Mouse (Mus musculus): ENCODE measurements around the gene Stk36. TPM values are rescaled to one million over a fixed set of nuclear protein-coding genes. Genes with fewer than 3 reads are reported as not detected.

Stk36 gene
- polyA plus RNA-seq, 1 experiment from 2014 or later, result 2.8 TPM

DNA sequence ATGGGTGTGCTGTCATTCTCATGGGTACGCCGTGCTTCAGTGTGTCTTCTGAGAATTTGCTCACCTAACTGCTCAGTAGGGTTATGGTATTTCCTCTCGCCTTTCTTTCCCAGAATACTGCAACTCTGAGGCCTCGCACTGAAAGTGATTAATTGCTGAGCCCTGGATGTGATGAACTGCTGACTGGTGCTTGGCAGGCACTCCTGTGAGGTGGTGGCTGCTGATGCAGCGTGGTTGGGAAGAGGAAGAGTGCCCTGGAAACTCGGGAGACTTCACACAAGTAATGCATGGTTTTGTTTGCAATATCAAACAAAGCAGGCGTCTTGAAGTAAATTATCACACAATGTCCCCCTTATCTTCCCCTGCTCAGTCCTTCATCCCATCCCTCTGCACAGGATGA, 71.5 kb downstream of the Stk36 start:
- WGBS, result 41% methylated on average over 7 of the region's 7 CpGs
- 0 out of 2 replicates have a peak overlapping the region, but pooled peaks have one; percentile 24 for H3K9ac ChIP-seq
- H3K4me2 ChIP-seq, result no peak overlapping the region
- H3K27ac ChIP-seq (replicated peaks), result no peak overlapping the region
- no peaks in the 10 kb centered on the region for H3K9me3 ChIP-seq
- H3K4me1 ChIP-seq, result peaks cover 21% of the 10 kb centered on the region
- ATAC-seq (ENCODE audit: extremely low read depth, insufficient number of reproducible peaks, low FRiP score, low TSS enrichment), result no peak
- H3K4me3 ChIP-seq, result no peak overlapping the region
- H3K27me3 ChIP-seq (replicated peaks), result no peaks in the 10 kb centered on the region
- peaks cover 41% of the 10 kb centered on the region for H3K36me3 ChIP-seq

GRCm38 (mm10) chr1:74676863-74677262, 75.6 kb downstream of the Stk36 start:
- H3K9me3 ChIP-seq, result no peaks in the 10 kb centered on the region
- peaks cover 11% of the 10 kb centered on the region for H3K4me1 ChIP-seq
- no peak for ATAC-seq (ENCODE audit: extremely low read depth, insufficient number of reproducible peaks, low FRiP score, low TSS enrichment)
- no peak overlapping the region for H3K4me3 ChIP-seq
- WGBS, result 92% methylated on average over 3 of the region's 3 CpGs
- no peak overlapping the region for H3K4me2 ChIP-seq
- no peak overlapping the region for H3K27ac ChIP-seq (replicated peaks)
- no peaks in the 10 kb centered on the region for H3K27me3 ChIP-seq (replicated peaks)
- peaks cover 62% of the 10 kb centered on the region for H3K36me3 ChIP-seq
- no peak overlapping the region for H3K9ac ChIP-seq

DNA sequence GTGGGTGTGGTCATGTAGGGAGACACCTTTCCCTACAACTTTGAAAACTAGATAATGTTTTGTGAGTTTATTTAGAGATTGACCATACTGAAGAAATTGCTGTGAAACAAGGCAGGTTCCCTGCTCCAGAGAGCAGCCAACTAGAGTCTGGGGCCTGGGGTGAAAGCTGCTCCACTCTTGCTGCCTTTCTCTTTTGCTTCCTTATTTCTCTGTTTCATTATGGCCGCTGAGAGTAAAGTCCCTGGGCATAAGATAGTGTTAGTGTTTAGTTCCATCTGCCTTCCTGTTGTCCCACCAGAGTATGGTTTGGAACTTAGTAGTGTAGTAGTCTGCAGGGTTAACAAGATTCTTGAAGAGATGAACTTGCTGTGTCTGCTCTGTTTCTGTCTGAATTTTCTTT, 76.6 kb downstream of the Stk36 start:
- H3K4me2 ChIP-seq, result no peak overlapping the region
- 82% methylated on average over 1 of the region's 1 CpGs for WGBS
- ATAC-seq (ENCODE audit: extremely low read depth, insufficient number of reproducible peaks, low FRiP score, low TSS enrichment), result no peak
- no peaks in the 10 kb centered on the region for H3K9me3 ChIP-seq
- H3K36me3 ChIP-seq, result peaks cover 63% of the 10 kb centered on the region
- no peaks in the 10 kb centered on the region for H3K27me3 ChIP-seq (replicated peaks)
- H3K27ac ChIP-seq (replicated peaks), result no peak overlapping the region
- no peak overlapping the region for H3K9ac ChIP-seq
- no peak overlapping the region for H3K4me3 ChIP-seq
- H3K4me1 ChIP-seq, result peaks cover 4% of the 10 kb centered on the region

Small RNAs within 50 kb of the gene (microRNA-seq; reads per million reads assigned to microRNA genes)
- not detected for gene Gm25035

Other genes with a start within 250 kb of the Stk36 start
- 0.33 and 0.38 TPM in 2 replicates for gene Catip, start 239.3 kb upstream of the Stk36 start, polyA plus RNA-seq (2015; fragmentation: Nextera tagmentation; extraction: Ambion mirVana)
- 2.8 and 3.1 TPM in 2 replicates for gene Slc11a1, start 226.2 kb upstream of the Stk36 start, polyA plus RNA-seq (2015; fragmentation: Nextera tagmentation; extraction: Ambion mirVana)
- 57.3 and 60.4 TPM in 2 replicates for gene Ctdsp1, start 209.9 kb upstream of the Stk36 start, polyA plus RNA-seq (2015; fragmentation: Nextera tagmentation; extraction: Ambion mirVana)
- gene Vil1, start 192.1 kb upstream of the Stk36 start, polyA plus RNA-seq (2015; fragmentation: Nextera tagmentation; extraction: Ambion mirVana), result 0.19 and 0.45 TPM in 2 replicates
- 31.7 and 33.6 TPM in 2 replicates for gene Cnot9, start 95.4 kb upstream of the Stk36 start, polyA plus RNA-seq (2015; fragmentation: Nextera tagmentation; extraction: Ambion mirVana)
- 0.52 and 0.64 TPM in 2 replicates for gene Plcd4, start 58.6 kb upstream of the Stk36 start, polyA plus RNA-seq (2015; fragmentation: Nextera tagmentation; extraction: Ambion mirVana)
- gene Usp37, start 57.2 kb upstream of the Stk36 start, polyA plus RNA-seq (2015; fragmentation: Nextera tagmentation; extraction: Ambion mirVana), result 19.1 and 19.2 TPM in 2 replicates
- gene Zfp142, start 13.2 kb upstream of the Stk36 start, polyA plus RNA-seq (2015; fragmentation: Nextera tagmentation; extraction: Ambion mirVana), result 4.9 and 5.1 TPM in 2 replicates
- gene Bcs1l, start 13.2 kb upstream of the Stk36 start, polyA plus RNA-seq (2015; fragmentation: Nextera tagmentation; extraction: Ambion mirVana), result 20.5 and 21.7 TPM in 2 replicates
- 23.7 and 24.5 TPM in 2 replicates for gene Rnf25, start within 50 bp of the Stk36 start, polyA plus RNA-seq (2015; fragmentation: Nextera tagmentation; extraction: Ambion mirVana)
- 8.0 and 9.1 TPM in 2 replicates for gene Ttll4, start 60.3 kb downstream of the Stk36 start, polyA plus RNA-seq (2015; fragmentation: Nextera tagmentation; extraction: Ambion mirVana)
- gene Cyp27a1, start 112.1 kb downstream of the Stk36 start, polyA plus RNA-seq (2015; fragmentation: Nextera tagmentation; extraction: Ambion mirVana), result 11.1 and 11.3 TPM in 2 replicates
- 4.2 and 7.2 TPM in 2 replicates for gene Prkag3, start 147.8 kb downstream of the Stk36 start, polyA plus RNA-seq (2015; fragmentation: Nextera tagmentation; extraction: Ambion mirVana)
- gene Wnt6, start 170.4 kb downstream of the Stk36 start, polyA plus RNA-seq (2015; fragmentation: Nextera tagmentation; extraction: Ambion mirVana), result 0.31 and 0.36 TPM in 2 replicates
- gene Wnt10a, start 190.1 kb downstream of the Stk36 start, polyA plus RNA-seq (2015; fragmentation: Nextera tagmentation; extraction: Ambion mirVana), result not detected in 2 replicates

All from heart, embryonic 13.5 days (tissue).